Mouse (Mus musculus) effector memory CD4-positive, alpha-beta T cell, adult 7 months (primary cell): ENCODE results near the gene 1110012L19Rik. TPM values are rescaled to one million over a fixed set of nuclear protein-coding genes. Genes with fewer than 3 reads are reported as not detected.

Experiments used
- polyA plus RNA-seq: library from polyadenylated mRNA; unstranded; fragments of 100-300 nt; shearing (Covaris generic); gene quantifications from one replicate; pipeline ENCODE4 v1.2.1, GENCODE M21; 2017

1110012L19Rik gene
- 26.8 TPM for polyA plus RNA-seq

GRCm38 (mm10) chrX:70385276-70385961, at the start of gene 1110012L19Rik:
Gene 1110012L19Rik (plus strand): TSS chrX:70385877.

GRCm38 (mm10) chrX:70364661-70365613, 20.7 kb upstream of the 1110012L19Rik start, which contains the start of gene Ids:
Gene Ids (minus strand): TSS chrX:70365084.

Other genes starting within 250 kb of the 1110012L19Rik start
- gene Ids, start 20.8 kb upstream of the 1110012L19Rik start, polyA plus RNA-seq, result 34.9 TPM
- 22.2 TPM for gene Tmem185a, start 91.3 kb downstream of the 1110012L19Rik start, polyA plus RNA-seq